Mouse (Mus musculus): ENCODE results near the gene Sec14l1. TPM values are rescaled to one million over a fixed set of nuclear protein-coding genes. Genes with fewer than 3 reads are reported as not detected.

The Sec14l1 gene
- polyA plus RNA-seq, 1 experiment from 2014 or later = 22.3 TPM

- DNase-seq (ENCODE audit: low spot score) = no peak
- 67% methylated on average over 5 of the region's 5 CpGs for WGBS
- peaks cover 8% of the 10 kb centered on the region for H3K9me3 ChIP-seq (ENCODE audit: control insufficient read depth, low read length)
- no peaks in the 10 kb centered on the region; the same call in 1 of the 2 replicates for H3K4me1 ChIP-seq (replicated peaks; ENCODE audit: control insufficient read depth, insufficient read depth, low read length)
- no peak overlapping the region for H3K4me2 ChIP-seq (ENCODE audit: low read length)
- H3K27me3 ChIP-seq (replicated peaks; ENCODE audit: control insufficient read depth, insufficient read depth, low read length) = no peaks in the 10 kb centered on the region
- H3K36me3 ChIP-seq (ENCODE audit: control insufficient read depth, insufficient read depth, low read length) = no peaks in the 10 kb centered on the region
- H3K9ac ChIP-seq (ENCODE audit: low read length) = no peak overlapping the region
- peak; percentile 53; the same call in 1 of the 2 replicates for ATAC-seq (replicated peaks; ENCODE audit: low FRiP score, low TSS enrichment, low read depth)
- no peak overlapping the region for H3K4me3 ChIP-seq (ENCODE audit: low read depth, low read length)
- H3K27ac ChIP-seq (ENCODE audit: low read depth) = no peak overlapping the region
Observed at GRCm38 (mm10) chr11:117176900-117177299, 61.9 kb downstream of the Sec14l1 start.

GRCm38 (mm10) chr11:117177303-117177979 is 62.5 kb downstream of the Sec14l1 start:
- no peak overlapping the region for H3K4me3 ChIP-seq (ENCODE audit: low read depth, low read length)
- H3K9ac ChIP-seq (ENCODE audit: low read length) = no peak overlapping the region
- no peak overlapping the region for H3K4me2 ChIP-seq (ENCODE audit: low read length)
- no peak overlapping the region for H3K27ac ChIP-seq (ENCODE audit: low read depth)
- no peaks in the 10 kb centered on the region for H3K36me3 ChIP-seq (ENCODE audit: control insufficient read depth, insufficient read depth, low read length)
- H3K4me1 ChIP-seq (replicated peaks; ENCODE audit: control insufficient read depth, insufficient read depth, low read length) = no peaks in the 10 kb centered on the region; the same call in 1 of the 2 replicates
- peak; percentile 79 for ATAC-seq (replicated peaks; ENCODE audit: low FRiP score, low TSS enrichment, low read depth)
- peaks cover 12% of the 10 kb centered on the region for H3K9me3 ChIP-seq (ENCODE audit: control insufficient read depth, low read length)
- whole genome bisulfite sequencing = 58% methylated on average over 8 of the region's 11 CpGs
- H3K27me3 ChIP-seq (replicated peaks; ENCODE audit: control insufficient read depth, insufficient read depth, low read length) = no peaks in the 10 kb centered on the region
- DNase-seq (ENCODE audit: low spot score) = peak; percentile 90

DNA sequence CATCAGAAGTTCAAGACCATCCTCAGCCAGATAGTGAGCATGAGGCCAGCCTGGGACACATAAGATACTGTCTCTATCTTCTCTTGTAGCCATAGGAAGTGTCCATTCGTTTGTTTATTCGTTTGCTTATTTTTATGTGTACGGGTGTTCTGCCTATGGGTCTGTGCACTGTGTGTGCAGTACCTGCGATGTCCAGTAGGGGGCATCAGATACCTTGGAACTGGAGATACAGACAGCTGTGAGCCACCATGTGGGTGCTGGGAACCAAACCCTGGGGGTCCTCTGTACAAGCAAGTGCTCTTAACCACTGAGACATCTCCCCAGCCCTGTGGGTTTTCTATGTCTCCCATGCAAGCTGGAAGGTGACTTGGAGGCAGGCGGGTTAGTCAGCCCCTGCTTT is 64.9 kb downstream of the Sec14l1 start:
- Histone ChIP-seq H3K9ac (ENCODE audit: low read length) (no peak overlapping the region), H3K27me3 (replicated peaks; ENCODE audit: control insufficient read depth, insufficient read depth, low read length) (no peaks in the 10 kb centered on the region), H3K27ac (ENCODE audit: low read depth) (no peak overlapping the region), H3K36me3 (ENCODE audit: control insufficient read depth, insufficient read depth, low read length) (no peaks in the 10 kb centered on the region), H3K9me3 (ENCODE audit: control insufficient read depth, low read length) (peaks cover 16% of the 10 kb centered on the region), H3K4me1 (replicated peaks; ENCODE audit: control insufficient read depth, insufficient read depth, low read length) (peaks cover 4% of the 10 kb centered on the region; the same call in 1 of the 2 replicates), H3K4me3 (ENCODE audit: low read depth, low read length) (no peak overlapping the region), H3K4me2 (ENCODE audit: low read length) (no peak overlapping the region)
- 78% methylated on average over 5 of the region's 5 CpGs for WGBS
- DNase-seq (ENCODE audit: low spot score) (no peak), ATAC-seq (replicated peaks; ENCODE audit: low FRiP score, low TSS enrichment, low read depth) (no peak)

DNA sequence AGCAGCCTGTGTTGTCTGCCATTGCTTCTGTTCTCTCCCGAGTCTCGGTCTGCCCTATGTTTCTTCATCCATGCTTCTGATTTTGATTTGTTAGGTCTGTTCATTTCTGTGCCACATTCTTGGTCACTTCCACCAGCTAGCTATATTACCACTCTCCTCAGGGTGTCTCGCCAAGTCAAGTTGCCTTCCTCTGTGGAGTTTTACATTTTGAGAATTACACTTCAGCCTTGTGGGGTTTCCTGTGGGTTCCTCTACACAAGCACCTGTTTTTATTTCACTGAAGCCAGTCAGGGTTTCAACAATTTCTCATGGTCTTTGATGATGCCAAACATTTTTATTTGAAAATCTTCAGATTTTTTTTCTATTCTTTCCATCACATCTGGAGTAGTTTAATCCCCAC is 67.8 kb downstream of the Sec14l1 start:
- ATAC-seq (replicated peaks; ENCODE audit: low FRiP score, low TSS enrichment, low read depth) = no peak
- Histone ChIP-seq H3K27ac (ENCODE audit: low read depth) (no peak overlapping the region), H3K27me3 (replicated peaks; ENCODE audit: control insufficient read depth, insufficient read depth, low read length) (no peaks in the 10 kb centered on the region), H3K4me3 (ENCODE audit: low read depth, low read length) (no peak overlapping the region), H3K4me2 (ENCODE audit: low read length) (no peak overlapping the region), H3K9ac (ENCODE audit: low read length) (no peak overlapping the region), H3K4me1 (replicated peaks; ENCODE audit: control insufficient read depth, insufficient read depth, low read length) (peaks cover 8% of the 10 kb centered on the region), H3K36me3 (ENCODE audit: control insufficient read depth, insufficient read depth, low read length) (no peaks in the 10 kb centered on the region), H3K9me3 (ENCODE audit: control insufficient read depth, low read length) (peaks cover 16% of the 10 kb centered on the region)
- 94% methylated on average over 3 of the region's 3 CpGs for WGBS
- DNase-seq (ENCODE audit: low spot score) = no peak

DNA sequence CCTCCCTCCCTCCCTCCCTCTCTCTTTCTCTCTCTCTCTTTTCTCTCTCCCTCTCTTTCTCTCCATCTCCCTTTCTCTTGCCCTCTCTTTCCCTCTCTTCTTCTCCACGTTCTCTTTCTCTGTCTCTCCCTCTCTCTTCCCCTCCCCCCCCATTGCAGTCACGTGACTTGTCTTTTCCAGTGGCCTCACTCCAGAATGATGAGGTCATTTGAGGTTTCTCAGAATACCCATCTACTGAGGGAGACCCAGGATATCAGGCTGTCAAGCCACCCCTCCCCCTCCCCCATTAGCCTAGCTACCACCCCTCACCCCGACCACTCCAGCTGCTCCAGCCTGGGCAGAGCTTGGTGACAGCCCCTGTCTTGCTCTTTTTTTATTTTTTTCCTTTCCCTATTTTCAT is 68.3 kb downstream of the Sec14l1 start:
- Histone ChIP-seq H3K4me1 (replicated peaks; ENCODE audit: control insufficient read depth, insufficient read depth, low read length) (peaks cover 8% of the 10 kb centered on the region), H3K9me3 (ENCODE audit: control insufficient read depth, low read length) (peaks cover 16% of the 10 kb centered on the region), H3K4me2 (ENCODE audit: low read length) (no peak overlapping the region), H3K27ac (ENCODE audit: low read depth) (no peak overlapping the region), H3K27me3 (replicated peaks; ENCODE audit: control insufficient read depth, insufficient read depth, low read length) (no peaks in the 10 kb centered on the region), H3K36me3 (ENCODE audit: control insufficient read depth, insufficient read depth, low read length) (no peaks in the 10 kb centered on the region), H3K9ac (ENCODE audit: low read length) (no peak overlapping the region), H3K4me3 (ENCODE audit: low read depth, low read length) (no peak overlapping the region)
- DNase-seq (ENCODE audit: low spot score) = no peak
- ATAC-seq (replicated peaks; ENCODE audit: low FRiP score, low TSS enrichment, low read depth) = no peak
- WGBS = 78% methylated on average over 3 of the region's 3 CpGs

DNA sequence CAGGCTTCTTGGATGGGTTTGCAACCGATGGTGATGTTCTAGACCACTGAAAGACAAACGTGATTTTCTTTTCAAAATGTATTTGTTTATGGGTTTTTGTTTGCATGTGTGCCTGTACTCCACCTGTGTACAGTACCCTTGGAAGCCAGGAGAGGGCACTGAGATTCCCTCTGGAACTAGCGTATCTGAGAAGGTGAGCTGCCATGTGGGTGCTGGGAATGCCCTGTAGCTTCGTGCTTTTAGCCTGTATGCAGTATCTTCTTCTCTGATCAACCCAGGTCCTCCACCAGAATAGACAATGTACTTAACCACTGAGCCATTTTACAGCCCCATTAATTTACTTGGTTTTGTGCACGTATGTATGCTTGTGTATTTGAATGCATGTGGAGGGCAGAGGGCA is 68.9 kb downstream of the Sec14l1 start:
- peaks cover 16% of the 10 kb centered on the region for H3K9me3 ChIP-seq (ENCODE audit: control insufficient read depth, low read length)
- H3K27me3 ChIP-seq (replicated peaks; ENCODE audit: control insufficient read depth, insufficient read depth, low read length) = no peaks in the 10 kb centered on the region
- 81% methylated on average over 5 of the region's 5 CpGs for WGBS
- DNase-seq (ENCODE audit: low spot score) (no peak), ATAC-seq (replicated peaks; ENCODE audit: low FRiP score, low TSS enrichment, low read depth) (no peak)
- peaks cover 8% of the 10 kb centered on the region for H3K4me1 ChIP-seq (replicated peaks; ENCODE audit: control insufficient read depth, insufficient read depth, low read length)
- no peaks in the 10 kb centered on the region for H3K36me3 ChIP-seq (ENCODE audit: control insufficient read depth, insufficient read depth, low read length)
- H3K4me3 ChIP-seq (ENCODE audit: low read depth, low read length) = no peak overlapping the region
- no peak overlapping the region for H3K4me2 ChIP-seq (ENCODE audit: low read length)
- no peak overlapping the region for H3K27ac ChIP-seq (ENCODE audit: low read depth)
- H3K9ac ChIP-seq (ENCODE audit: low read length) = no peak overlapping the region

- 25% methylated on average over 21 of the region's 21 CpGs for WGBS
- H3K9ac ChIP-seq (ENCODE audit: low read length) = no peak overlapping the region
- no peak overlapping the region for H3K4me2 ChIP-seq (ENCODE audit: low read length)
- H3K9me3 ChIP-seq (ENCODE audit: control insufficient read depth, low read length) = peaks cover 11% of the 10 kb centered on the region
- DNase-seq (ENCODE audit: low spot score) = no peak
- H3K4me3 ChIP-seq (ENCODE audit: low read depth, low read length) = no peak overlapping the region
- peak; percentile 59; the same call in 1 of the 2 replicates for ATAC-seq (replicated peaks; ENCODE audit: low FRiP score, low TSS enrichment, low read depth)
- no peaks in the 10 kb centered on the region for H3K27me3 ChIP-seq (replicated peaks; ENCODE audit: control insufficient read depth, insufficient read depth, low read length)
- no peaks in the 10 kb centered on the region for H3K36me3 ChIP-seq (ENCODE audit: control insufficient read depth, insufficient read depth, low read length)
- peak overlapping the region; percentile 70 for H3K27ac ChIP-seq (ENCODE audit: low read depth)
- peaks cover 8% of the 10 kb centered on the region for H3K4me1 ChIP-seq (replicated peaks; ENCODE audit: control insufficient read depth, insufficient read depth, low read length)
Observed at GRCm38 (mm10) chr11:117185076-117185933, 70.3 kb downstream of the Sec14l1 start.

DNA sequence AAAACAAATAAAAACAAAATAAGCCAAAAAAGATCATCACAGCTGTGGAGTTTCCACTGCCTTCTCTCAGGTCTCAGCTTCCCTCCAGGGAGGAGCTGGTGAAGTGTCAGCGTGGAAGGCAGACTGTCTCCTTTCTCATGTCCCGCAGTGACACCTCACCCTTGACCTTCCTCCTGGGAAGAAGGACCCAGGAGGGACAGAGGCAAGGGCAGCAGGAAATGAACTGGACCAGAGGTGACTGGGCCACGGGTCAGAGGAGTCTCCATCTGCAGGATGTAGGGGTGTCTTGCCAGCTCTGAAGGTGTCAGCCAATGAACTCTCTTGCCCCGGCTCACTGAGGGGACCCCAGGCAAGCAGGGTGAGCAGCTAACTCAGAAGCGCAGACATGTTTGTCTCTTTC is 76.6 kb downstream of the Sec14l1 start:
- H3K9ac ChIP-seq (ENCODE audit: low read length) = no peak overlapping the region
- no peak overlapping the region for H3K27ac ChIP-seq (ENCODE audit: low read depth)
- H3K4me1 ChIP-seq (replicated peaks; ENCODE audit: control insufficient read depth, insufficient read depth, low read length) = no peaks in the 10 kb centered on the region
- ATAC-seq (replicated peaks; ENCODE audit: low FRiP score, low TSS enrichment, low read depth) = no peak
- no peak for DNase-seq (ENCODE audit: low spot score)
- H3K4me3 ChIP-seq (ENCODE audit: low read depth, low read length) = no peak overlapping the region
- 60% methylated on average over 5 of the region's 5 CpGs for WGBS
- H3K27me3 ChIP-seq (replicated peaks; ENCODE audit: control insufficient read depth, insufficient read depth, low read length) = no peaks in the 10 kb centered on the region
- no peaks in the 10 kb centered on the region for H3K36me3 ChIP-seq (ENCODE audit: control insufficient read depth, insufficient read depth, low read length)
- no peak overlapping the region for H3K4me2 ChIP-seq (ENCODE audit: low read length)
- no peaks in the 10 kb centered on the region for H3K9me3 ChIP-seq (ENCODE audit: control insufficient read depth, low read length)

Data from intestine, embryonic 14.5 days (tissue).